Mouse (Mus musculus) MN1 (cell line): ENCODE results near the gene Trim25.
A peak's percentile ranks its signal among the peaks of the same experiment; 100 is the strongest.

Experiments used
- DNase-seq: peaks from one replicate; pipeline ENCODE4 v3.0.0-alpha.2; 2016; ENCODE audit warnings: low spot score

The Trim25 gene

GRCm38 (mm10) chr11:89065297-89065696, 66.1 kb downstream of the Trim25 start:
- no peak for DNase-seq

DNA sequence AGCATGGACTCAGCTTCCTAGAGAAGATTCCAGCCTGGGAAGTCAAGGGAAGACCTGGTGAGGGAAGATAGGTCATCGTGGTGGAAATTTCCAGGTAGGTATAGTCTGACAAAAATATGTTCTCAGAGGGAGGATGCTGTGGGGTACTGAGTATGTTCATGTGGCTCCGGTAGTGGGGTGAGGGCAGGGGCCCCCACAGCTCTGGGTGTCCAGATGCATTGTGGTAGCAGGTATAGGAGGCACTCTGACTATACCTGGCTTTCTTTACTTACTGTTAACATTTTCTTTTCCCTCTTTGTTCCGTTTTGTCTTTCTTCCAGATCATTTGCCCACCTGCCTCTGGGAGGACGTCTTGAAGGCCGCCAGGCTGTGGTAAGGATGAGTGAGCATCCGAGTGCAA, 67.0 kb downstream of the Trim25 start:
- no peak for DNase-seq

- DNase-seq = no peak
These were observed 67.6 kb downstream of the Trim25 start, which contains the start of gene Dgke for GRCm38 (mm10) chr11:89066750-89067149. Gene Dgke (minus strand): TSS chr11:89066850.

DNA sequence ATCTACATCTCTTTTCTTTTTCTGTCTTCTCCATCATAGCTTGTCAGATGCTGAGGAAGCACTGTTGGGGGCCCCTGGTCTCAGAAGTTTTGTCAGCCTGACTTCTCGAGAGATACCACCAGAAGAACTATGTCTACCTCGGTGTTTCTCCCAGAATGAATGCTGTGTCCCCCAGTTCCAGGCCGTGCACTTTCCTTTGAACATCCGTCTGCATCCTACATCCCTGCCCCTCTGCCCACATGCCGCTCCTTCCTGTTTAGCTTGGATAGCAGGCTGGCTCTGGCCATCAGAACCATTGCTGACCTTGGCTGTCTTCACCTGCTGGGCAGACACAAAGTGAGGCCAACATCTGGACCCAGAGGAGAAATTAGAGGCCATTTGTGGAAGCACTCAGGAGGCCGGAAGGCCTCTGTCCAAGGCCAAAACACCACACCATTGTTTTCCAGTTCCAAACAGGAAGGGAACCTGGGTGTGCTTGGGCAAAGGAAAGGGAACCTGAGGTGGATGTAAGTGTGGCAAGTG, 68.2 kb downstream of the Trim25 start:
- no peak for DNase-seq

- no peak for DNase-seq
These were observed 68.8 kb downstream of the Trim25 start for GRCm38 (mm10) chr11:89067871-89068490.

DNA sequence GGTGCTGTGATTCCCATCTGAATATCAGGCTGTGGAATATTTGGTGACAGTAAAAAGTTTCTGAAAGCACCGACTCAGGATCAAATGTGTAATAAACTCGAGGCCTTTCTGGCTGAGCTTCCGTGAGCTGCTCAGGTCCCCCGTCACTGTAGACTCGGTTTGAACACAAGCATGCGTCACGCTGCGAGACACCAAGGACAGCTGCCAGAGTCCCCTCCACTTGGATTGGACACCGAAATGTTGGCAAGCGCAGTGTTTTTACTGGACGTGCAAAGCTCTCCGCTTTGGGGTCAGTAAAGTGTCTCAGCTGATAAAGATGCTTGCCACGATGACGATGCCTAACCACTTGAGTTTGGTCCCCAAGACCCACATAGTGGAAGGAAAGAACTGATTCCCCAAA, 69.5 kb downstream of the Trim25 start:
- no peak for DNase-seq

- DNase-seq = peak; percentile 31
These were observed 70.1 kb downstream of the Trim25 start for GRCm38 (mm10) chr11:89069303-89069702.
